Mouse (Mus musculus) embryonic fibroblast, embryonic 13.5 days (primary cell): ENCODE results near the gene Cenpx.

Experiments used
- CTCF ChIP-seq: IDR thresholded peaks from 2 replicates; pipeline ENCODE4 v1.5.1; 2011; ENCODE audit warnings: mild to moderate bottlenecking, control low read depth, low read length, moderate library complexity, borderline replicate concordance; ENCODE audit not compliant: insufficient read depth
- POLR2A ChIP-seq: IDR thresholded peaks from 2 replicates; pipeline ENCODE4 v1.6.1; 2011; ENCODE audit warnings: low read depth, mild to moderate bottlenecking, control low read depth, low read length, moderate library complexity

GRCm38 (mm10) chr11:120731858-120732680 is 18.5 kb upstream of the Cenpx start, which contains the start of gene Cbr2:
- TF ChIP-seq CTCF, result no peak
- peak; percentile 62; the same call in 1 of the 2 replicates for TF ChIP-seq POLR2A
